Comparison of ENCODE assay signal across 20 mouse cellular contexts in genomic region chr5:119360351-119360750, GRCm38 (mm10).
DNase-seq lines count a peak whose midpoint lies in the region; ATAC-seq and TF ChIP-seq lines count a peak whose summit lies in the region.
"Had no signal": no experiment of that assay in that cellular context is flagged by ENCODE, and none has a peak within 500 bp of the region (broad histone marks: within the 10 kb centered on the region; RNA-seq: fewer than 3 reads in every experiment).

No protein-coding gene starts in this region.

- peak; percentile 6; the same call in 1 of the 2 replicates for TF ChIP-seq CTCF in lung, postnatal 0 days (IDR thresholded peaks at IDR 0.05)

- no peak overlapping the region for H3K4me2 ChIP-seq in intestine, embryonic 14.5 days (ENCODE audit: low read length)
- no peak overlapping the region for H3K4me2 ChIP-seq in intestine, embryonic 15.5 days (replicated peaks)
- H3K4me2 ChIP-seq in lung, postnatal 0 days (replicated peaks; ENCODE audit: low read depth, low read length): no peak overlapping the region
- H3K4me2 ChIP-seq: embryonic facial prominence, embryonic 15.5 days; hindbrain, embryonic 15.5 days had no signal

- no peak overlapping the region for H3K27ac ChIP-seq in intestine, embryonic 14.5 days (ENCODE audit: low read depth)
- H3K27ac ChIP-seq in intestine, embryonic 15.5 days: no peak overlapping the region
- H3K27ac ChIP-seq in lung, postnatal 0 days (ENCODE audit: low read length): no peak overlapping the region
- H3K27ac ChIP-seq: embryonic facial prominence, embryonic 15.5 days; forebrain, embryonic 10.5 days; heart, adult 2 months; hindbrain, embryonic 15.5 days had no signal

- no peaks in the 10 kb centered on the region for H3K27me3 ChIP-seq in intestine, embryonic 14.5 days (replicated peaks; ENCODE audit: control insufficient read depth, insufficient read depth, low read length)
- no peaks in the 10 kb centered on the region for H3K27me3 ChIP-seq in intestine, embryonic 15.5 days (replicated peaks)
- H3K27me3 ChIP-seq in lung, postnatal 0 days (replicated peaks; ENCODE audit: insufficient read depth, low read length): no peaks in the 10 kb centered on the region
- H3K27me3 ChIP-seq: embryonic facial prominence, embryonic 15.5 days; heart, embryonic 12.5 days; hindbrain, embryonic 15.5 days; Patski had no signal

- no peak for ATAC-seq in intestine, embryonic 14.5 days (replicated peaks; ENCODE audit: low FRiP score, low TSS enrichment, low read depth)
- no peak for ATAC-seq in intestine, embryonic 15.5 days
- no peak for ATAC-seq in lung, postnatal 0 days
- ATAC-seq: CD4-positive, CD25-positive, alpha-beta regulatory T cell, adult 4 months; forebrain, embryonic 14.5 days; inflammation-experienced regulatory T-cells, adult 6 months; Patski had no signal

- H3K4me1 ChIP-seq in intestine, embryonic 14.5 days (replicated peaks; ENCODE audit: control insufficient read depth, insufficient read depth, low read length): peaks cover 12% of the 10 kb centered on the region
- H3K4me1 ChIP-seq in intestine, embryonic 15.5 days (replicated peaks): peaks cover 21% of the 10 kb centered on the region
- H3K4me1 ChIP-seq in lung, postnatal 0 days (ENCODE audit: insufficient read depth, low read depth, low read length): no peaks in the 10 kb centered on the region
- H3K4me1 ChIP-seq: embryonic facial prominence, embryonic 15.5 days; forebrain, embryonic 10.5 days; hindbrain, embryonic 15.5 days had no signal

- peak; percentile 9 for DNase-seq in intestine, embryonic 14.5 days (ENCODE audit: low spot score)
- DNase-seq in lung, postnatal 0 days (ENCODE audit: low spot score): no peak
- no peak for DNase-seq in lung, postnatal 4 days
- peak; percentile 73 for DNase-seq in ZHBTc4 (ENCODE audit: low read depth, low spot score)
- DNase-seq in B cell, adult 2 months: no peak
- DNase-seq: cerebellum, adult 2 months; cerebellum, postnatal 14 days; embryo, embryonic 11 days; gastrocnemius, postnatal 10 days; heart, adult 2 months had no signal

- 92% methylated on average over 2 of the region's 2 CpGs for WGBS in intestine, embryonic 14.5 days
- WGBS in intestine, embryonic 15.5 days: 96% methylated on average over 2 of the region's 2 CpGs
- 86% methylated on average over 2 of the region's 2 CpGs for WGBS in lung, postnatal 0 days

- H3K9me3 ChIP-seq in intestine, embryonic 14.5 days (ENCODE audit: control insufficient read depth, low read length): no peaks in the 10 kb centered on the region
- no peaks in the 10 kb centered on the region for H3K9me3 ChIP-seq in intestine, embryonic 15.5 days
- no peaks in the 10 kb centered on the region for H3K9me3 ChIP-seq in lung, postnatal 0 days (ENCODE audit: low read length)
- H3K9me3 ChIP-seq: embryonic facial prominence, embryonic 15.5 days; forebrain, embryonic 10.5 days; heart, embryonic 12.5 days; hindbrain, embryonic 15.5 days had no signal

- H3K9ac ChIP-seq in intestine, embryonic 14.5 days (ENCODE audit: low read length): no peak overlapping the region
- H3K9ac ChIP-seq in intestine, embryonic 15.5 days: no peak overlapping the region
- no peak overlapping the region for H3K9ac ChIP-seq in lung, postnatal 0 days (replicated peaks; ENCODE audit: low read depth)
- H3K9ac ChIP-seq: embryonic facial prominence, embryonic 15.5 days; heart, embryonic 12.5 days; hindbrain, embryonic 15.5 days had no signal

- H3K36me3 ChIP-seq in intestine, embryonic 14.5 days (ENCODE audit: control insufficient read depth, insufficient read depth, low read length): no peaks in the 10 kb centered on the region
- no peaks in the 10 kb centered on the region for H3K36me3 ChIP-seq in intestine, embryonic 15.5 days
- H3K36me3 ChIP-seq in lung, postnatal 0 days (ENCODE audit: insufficient read depth, low read length): no peaks in the 10 kb centered on the region
- H3K36me3 ChIP-seq: embryonic facial prominence, embryonic 15.5 days; forebrain, embryonic 10.5 days; heart, embryonic 12.5 days; hindbrain, embryonic 15.5 days had no signal

- no peak overlapping the region for H3K4me3 ChIP-seq in intestine, embryonic 14.5 days (ENCODE audit: low read depth, low read length)
- no peak overlapping the region for H3K4me3 ChIP-seq in intestine, embryonic 15.5 days (replicated peaks)
- no peak overlapping the region for H3K4me3 ChIP-seq in lung, postnatal 0 days (ENCODE audit: low read depth, low read length)
- H3K4me3 ChIP-seq: embryonic facial prominence, embryonic 15.5 days; erythroblast, embryonic 14.5 days; forebrain, embryonic 10.5 days; heart, adult 2 months; heart, embryonic 12.5 days; hindbrain, embryonic 15.5 days had no signal

- TF ChIP-seq EP300 in lung, postnatal 0 days (IDR thresholded peaks at IDR 0.05): no peak

Comparison
In these comparisons a context has a peak if more than half of its experiments do, and no peak if none do; other contexts are left out.
1. DNase-seq: peak in intestine, embryonic 14.5 days (single experiment) and ZHBTc4 (single experiment); none in lung, postnatal 0 days (single experiment), lung, postnatal 4 days (0 of 2) and B cell, adult 2 months (0 of 2).